Mouse (Mus musculus): ENCODE results near the gene Tenm4. TPM values are rescaled to one million over a fixed set of nuclear protein-coding genes. Genes with fewer than 3 reads are reported as not detected.

Gene Tenm4
- polyA plus RNA-seq, 1 experiment from 2014 or later: 28.1 TPM

DNA sequence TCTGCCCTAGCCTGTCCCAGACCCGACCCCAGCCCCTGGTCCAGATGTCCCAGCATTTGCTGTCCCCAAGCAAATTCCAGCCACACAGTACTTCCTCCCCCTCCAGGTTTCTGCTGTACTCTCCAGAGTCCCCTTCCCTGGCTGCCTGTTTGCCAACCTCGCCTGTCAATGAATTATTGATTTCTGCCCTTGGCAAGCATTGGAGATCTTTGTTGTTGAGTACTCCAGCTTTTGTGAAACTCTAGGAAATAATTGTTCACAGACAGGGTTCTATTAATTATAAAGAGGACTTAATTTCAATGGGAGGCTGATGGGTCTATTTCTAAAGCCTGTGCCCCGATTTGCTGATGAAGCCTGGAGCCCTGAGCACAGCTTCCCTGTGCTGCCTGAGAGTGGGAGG is 733.4 kb downstream of the Tenm4 start:
- H3K4me3 ChIP-seq (ENCODE audit: low read depth, low read length): no peak overlapping the region
- no peak for ATAC-seq (replicated peaks; ENCODE audit: insufficient number of reproducible peaks, low FRiP score, low TSS enrichment, low read depth)
- DNase-seq (ENCODE audit: low spot score): no peak
- H3K4me1 ChIP-seq (ENCODE audit: control insufficient read depth, insufficient read depth, low read length): no peaks in the 10 kb centered on the region
- H3K27ac ChIP-seq (replicated peaks; ENCODE audit: low read depth, low read length): no peak overlapping the region
- no peaks in the 10 kb centered on the region for H3K27me3 ChIP-seq (ENCODE audit: control insufficient read depth, insufficient read depth, low read length)
- H3K9ac ChIP-seq (replicated peaks; ENCODE audit: low read length): no peak overlapping the region
- H3K4me2 ChIP-seq (ENCODE audit: low read depth, low read length): no peak overlapping the region
- 45% methylated on average over 3 of the region's 3 CpGs for WGBS
- H3K9me3 ChIP-seq (replicated peaks; ENCODE audit: control insufficient read depth, low read length): no peaks in the 10 kb centered on the region
- H3K36me3 ChIP-seq (replicated peaks; ENCODE audit: control insufficient read depth, insufficient read depth, low read depth, low read length): no peaks in the 10 kb centered on the region

DNA sequence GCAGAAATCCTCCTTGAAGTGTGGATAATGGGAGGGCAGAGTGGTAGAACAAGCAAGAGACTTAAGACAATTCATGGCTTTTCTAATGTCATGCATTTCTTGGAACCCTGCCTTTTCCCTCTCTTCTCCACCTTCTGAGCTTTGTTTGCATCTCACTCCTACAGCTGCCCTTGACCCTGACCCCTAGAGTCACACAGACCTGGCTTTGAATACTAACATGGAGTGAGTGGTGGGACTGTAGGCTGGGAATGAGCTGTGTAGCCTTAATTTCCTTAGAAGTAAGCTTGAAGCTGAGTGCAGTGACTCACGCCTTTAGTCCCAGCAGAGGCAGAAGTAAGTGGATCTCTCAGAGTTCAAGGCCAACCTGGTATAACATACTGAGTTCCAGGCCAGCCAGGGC is 733.9 kb downstream of the Tenm4 start:
- H3K27ac ChIP-seq (replicated peaks; ENCODE audit: low read depth, low read length): no peak overlapping the region
- H3K9me3 ChIP-seq (replicated peaks; ENCODE audit: control insufficient read depth, low read length): no peaks in the 10 kb centered on the region
- DNase-seq (ENCODE audit: low spot score): no peak
- whole genome bisulfite sequencing: 72% methylated on average over 1 of the region's 1 CpGs
- no peaks in the 10 kb centered on the region for H3K27me3 ChIP-seq (ENCODE audit: control insufficient read depth, insufficient read depth, low read length)
- ATAC-seq (replicated peaks; ENCODE audit: insufficient number of reproducible peaks, low FRiP score, low TSS enrichment, low read depth): no peak
- H3K4me2 ChIP-seq (ENCODE audit: low read depth, low read length): no peak overlapping the region
- no peaks in the 10 kb centered on the region for H3K36me3 ChIP-seq (replicated peaks; ENCODE audit: control insufficient read depth, insufficient read depth, low read depth, low read length)
- H3K4me1 ChIP-seq (ENCODE audit: control insufficient read depth, insufficient read depth, low read length): no peaks in the 10 kb centered on the region
- H3K9ac ChIP-seq (replicated peaks; ENCODE audit: low read length): no peak overlapping the region
- H3K4me3 ChIP-seq (ENCODE audit: low read depth, low read length): no peak overlapping the region

DNA sequence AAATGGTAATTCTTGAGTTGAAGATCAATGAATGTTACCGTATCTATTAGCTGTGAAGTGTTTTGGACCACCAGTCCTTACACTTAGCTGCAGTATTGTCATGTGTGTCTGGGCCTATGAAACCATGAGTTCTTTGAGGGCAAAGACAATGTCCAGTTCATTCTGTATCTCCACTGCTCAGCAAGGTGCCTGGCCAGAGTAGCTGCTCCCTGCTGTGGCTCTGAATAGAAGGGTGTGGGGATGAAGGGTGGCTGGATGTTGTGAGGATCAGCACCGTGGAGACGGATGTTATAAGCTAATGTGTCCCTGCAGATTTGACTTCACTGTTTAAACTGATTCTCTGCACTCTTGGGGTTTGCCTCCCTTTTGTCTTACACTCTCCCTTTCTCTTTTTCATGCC is 734.4 kb downstream of the Tenm4 start:
- Histone ChIP-seq H3K27ac (replicated peaks; ENCODE audit: low read depth, low read length) (no peak overlapping the region), H3K9ac (replicated peaks; ENCODE audit: low read length) (no peak overlapping the region), H3K27me3 (ENCODE audit: control insufficient read depth, insufficient read depth, low read length) (no peaks in the 10 kb centered on the region), H3K4me3 (ENCODE audit: low read depth, low read length) (no peak overlapping the region), H3K4me1 (ENCODE audit: control insufficient read depth, insufficient read depth, low read length) (no peaks in the 10 kb centered on the region), H3K4me2 (ENCODE audit: low read depth, low read length) (no peak overlapping the region), H3K36me3 (replicated peaks; ENCODE audit: control insufficient read depth, insufficient read depth, low read depth, low read length) (no peaks in the 10 kb centered on the region), H3K9me3 (replicated peaks; ENCODE audit: control insufficient read depth, low read length) (no peaks in the 10 kb centered on the region)
- 91% methylated on average over 3 of the region's 3 CpGs for WGBS
- DNase-seq (ENCODE audit: low spot score): no peak
- ATAC-seq (replicated peaks; ENCODE audit: insufficient number of reproducible peaks, low FRiP score, low TSS enrichment, low read depth): no peak

DNA sequence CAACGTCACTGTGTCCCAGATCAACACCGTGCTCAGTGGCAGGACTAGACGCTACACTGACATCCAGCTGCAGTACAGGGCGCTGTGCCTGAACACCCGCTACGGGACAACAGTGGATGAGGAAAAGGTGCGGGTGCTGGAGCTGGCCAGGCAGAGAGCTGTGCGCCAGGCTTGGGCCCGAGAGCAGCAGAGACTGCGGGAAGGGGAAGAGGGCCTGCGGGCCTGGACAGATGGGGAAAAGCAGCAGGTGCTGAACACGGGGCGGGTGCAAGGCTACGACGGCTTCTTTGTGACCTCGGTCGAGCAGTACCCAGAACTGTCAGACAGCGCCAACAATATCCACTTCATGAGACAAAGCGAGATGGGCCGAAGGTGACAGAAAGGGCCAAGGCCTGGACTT is 735.2 kb downstream of the Tenm4 start:
- H3K9ac ChIP-seq (replicated peaks; ENCODE audit: low read length): no peak overlapping the region
- no peaks in the 10 kb centered on the region for H3K27me3 ChIP-seq (ENCODE audit: control insufficient read depth, insufficient read depth, low read length)
- no peak overlapping the region for H3K4me3 ChIP-seq (ENCODE audit: low read depth, low read length)
- 95% methylated on average over 20 of the region's 20 CpGs for WGBS
- no peaks in the 10 kb centered on the region for H3K4me1 ChIP-seq (ENCODE audit: control insufficient read depth, insufficient read depth, low read length)
- no peaks in the 10 kb centered on the region for H3K9me3 ChIP-seq (replicated peaks; ENCODE audit: control insufficient read depth, low read length)
- no peak overlapping the region for H3K27ac ChIP-seq (replicated peaks; ENCODE audit: low read depth, low read length)
- 0 out of 2 replicates have a peak, but pooled peaks have one; percentile 16 for ATAC-seq (replicated peaks; ENCODE audit: insufficient number of reproducible peaks, low FRiP score, low TSS enrichment, low read depth)
- no peak for DNase-seq (ENCODE audit: low spot score)
- no peaks in the 10 kb centered on the region for H3K36me3 ChIP-seq (replicated peaks; ENCODE audit: control insufficient read depth, insufficient read depth, low read depth, low read length)
- H3K4me2 ChIP-seq (ENCODE audit: low read depth, low read length): no peak overlapping the region

DNA sequence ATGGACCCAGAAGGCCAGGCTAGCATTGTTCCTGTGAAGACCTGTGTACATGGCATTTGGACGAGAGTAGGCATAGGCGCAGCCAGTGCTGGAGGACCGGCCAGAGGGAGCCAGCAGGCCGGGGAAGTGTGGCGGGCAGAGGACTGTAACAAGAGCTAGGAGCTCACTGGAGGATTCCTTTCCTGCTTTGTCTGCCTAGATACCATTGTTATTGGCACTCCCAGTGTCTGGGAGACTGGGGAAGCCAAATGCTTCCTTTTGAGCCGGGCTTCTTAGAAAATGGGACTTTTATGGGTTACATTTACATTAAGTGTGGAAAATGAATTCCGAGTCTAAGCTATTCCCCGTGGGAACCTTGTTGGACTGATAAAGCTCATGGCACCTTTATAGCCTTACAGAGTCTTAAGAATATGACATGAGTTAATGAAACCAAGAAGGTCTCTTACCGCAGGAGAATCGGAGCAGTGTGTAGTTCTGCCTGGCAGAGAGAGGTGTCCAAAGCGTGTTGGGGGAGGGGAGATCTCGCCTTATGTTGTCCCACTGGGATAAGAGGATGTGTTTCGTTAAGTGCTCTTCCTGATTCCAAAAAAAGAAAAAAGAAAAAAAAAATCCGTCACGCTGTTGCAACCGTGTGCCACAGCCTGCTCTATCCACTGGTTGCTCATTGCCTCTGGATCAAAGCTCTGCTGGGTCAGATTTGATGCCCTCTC is 737.1 kb downstream of the Tenm4 start:
- Histone ChIP-seq H3K4me2 (ENCODE audit: low read depth, low read length) (no peak overlapping the region), H3K9ac (replicated peaks; ENCODE audit: low read length) (no peak overlapping the region), H3K4me1 (ENCODE audit: control insufficient read depth, insufficient read depth, low read length) (peaks cover 3% of the 10 kb centered on the region; the same call in 1 of the 2 replicates), H3K36me3 (replicated peaks; ENCODE audit: control insufficient read depth, insufficient read depth, low read depth, low read length) (no peaks in the 10 kb centered on the region), H3K27me3 (ENCODE audit: control insufficient read depth, insufficient read depth, low read length) (no peaks in the 10 kb centered on the region), H3K27ac (replicated peaks; ENCODE audit: low read depth, low read length) (no peak overlapping the region), H3K4me3 (ENCODE audit: low read depth, low read length) (no peak overlapping the region), H3K9me3 (replicated peaks; ENCODE audit: control insufficient read depth, low read length) (no peaks in the 10 kb centered on the region)
- DNase-seq (ENCODE audit: low spot score) (no peak), ATAC-seq (replicated peaks; ENCODE audit: insufficient number of reproducible peaks, low FRiP score, low TSS enrichment, low read depth) (no peak)
- 62% methylated on average over 16 of the region's 16 CpGs for WGBS

DNA sequence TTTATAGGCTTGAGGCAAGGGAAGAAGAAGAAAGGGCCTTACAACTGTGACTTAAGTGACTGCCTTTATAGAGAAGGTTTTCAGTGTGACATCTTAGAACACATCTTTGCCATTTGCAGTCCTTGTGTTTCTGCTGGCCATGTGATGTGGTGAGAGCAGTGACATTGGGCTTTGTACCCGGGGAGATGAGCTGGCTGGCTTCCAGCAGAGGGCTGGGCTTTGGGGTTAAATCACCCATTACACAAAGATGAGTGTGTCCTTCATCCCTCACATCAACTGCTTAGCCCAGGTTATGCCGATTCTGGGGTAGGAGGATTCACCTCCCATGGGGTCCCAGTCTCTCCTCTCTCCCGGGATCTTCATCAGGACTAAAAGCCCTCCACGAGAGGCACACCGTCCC is 738.8 kb downstream of the Tenm4 start:
- Histone ChIP-seq H3K27ac (replicated peaks; ENCODE audit: low read depth, low read length) (no peak overlapping the region), H3K36me3 (replicated peaks; ENCODE audit: control insufficient read depth, insufficient read depth, low read depth, low read length) (no peaks in the 10 kb centered on the region), H3K27me3 (ENCODE audit: control insufficient read depth, insufficient read depth, low read length) (no peaks in the 10 kb centered on the region), H3K9me3 (replicated peaks; ENCODE audit: control insufficient read depth, low read length) (no peaks in the 10 kb centered on the region), H3K4me3 (ENCODE audit: low read depth, low read length) (no peak overlapping the region), H3K4me1 (ENCODE audit: control insufficient read depth, insufficient read depth, low read length) (peaks cover 3% of the 10 kb centered on the region; the same call in 1 of the 2 replicates), H3K9ac (replicated peaks; ENCODE audit: low read length) (no peak overlapping the region), H3K4me2 (ENCODE audit: low read depth, low read length) (no peak overlapping the region)
- ATAC-seq (replicated peaks; ENCODE audit: insufficient number of reproducible peaks, low FRiP score, low TSS enrichment, low read depth) (no peak), DNase-seq (ENCODE audit: low spot score) (no peak)
- WGBS: 85% methylated on average over 5 of the region's 5 CpGs

DNA sequence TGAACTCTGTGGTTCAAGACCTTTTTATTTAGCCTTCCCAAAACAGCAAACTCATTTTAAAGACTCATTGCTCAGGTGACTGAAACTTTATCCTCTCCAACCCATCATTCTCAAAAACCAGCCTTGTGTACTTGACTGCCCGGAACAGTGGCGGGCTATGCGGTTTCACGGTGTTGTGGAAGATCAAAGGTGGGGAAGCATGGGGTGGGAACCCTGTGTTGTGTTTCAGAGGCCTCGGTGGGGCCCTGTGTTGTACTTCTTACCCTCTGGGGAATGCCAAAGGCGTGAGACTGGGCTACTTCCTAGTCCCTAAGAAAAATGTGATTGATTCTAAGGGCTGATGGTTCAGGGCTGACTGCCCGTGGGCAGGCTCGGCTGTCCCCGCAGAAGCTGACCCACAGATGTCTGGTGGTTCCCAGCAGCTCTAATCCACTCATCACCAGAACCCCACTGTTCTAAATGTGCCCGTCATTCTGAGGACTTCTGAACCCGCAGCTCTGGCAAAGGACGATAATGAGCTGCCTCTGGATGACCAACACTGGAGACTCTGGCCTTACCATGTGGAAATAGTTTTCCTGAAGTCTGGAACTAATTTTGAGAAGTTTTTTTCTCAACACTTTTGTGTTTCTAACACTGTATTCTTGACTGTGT is 739.4 kb downstream of the Tenm4 start:
- ATAC-seq (replicated peaks; ENCODE audit: insufficient number of reproducible peaks, low FRiP score, low TSS enrichment, low read depth) (no peak), DNase-seq (ENCODE audit: low spot score) (peak; percentile 75)
- 23% methylated on average over 12 of the region's 12 CpGs for WGBS
- Histone ChIP-seq H3K27me3 (ENCODE audit: control insufficient read depth, insufficient read depth, low read length) (no peaks in the 10 kb centered on the region), H3K9me3 (replicated peaks; ENCODE audit: control insufficient read depth, low read length) (no peaks in the 10 kb centered on the region), H3K9ac (replicated peaks; ENCODE audit: low read length) (no peak overlapping the region), H3K36me3 (replicated peaks; ENCODE audit: control insufficient read depth, insufficient read depth, low read depth, low read length) (no peaks in the 10 kb centered on the region), H3K4me2 (ENCODE audit: low read depth, low read length) (no peak overlapping the region), H3K4me3 (ENCODE audit: low read depth, low read length) (no peak overlapping the region), H3K4me1 (ENCODE audit: control insufficient read depth, insufficient read depth, low read length) (peaks cover 3% of the 10 kb centered on the region; the same call in 1 of the 2 replicates), H3K27ac (replicated peaks; ENCODE audit: low read depth, low read length) (no peak overlapping the region)

DNA sequence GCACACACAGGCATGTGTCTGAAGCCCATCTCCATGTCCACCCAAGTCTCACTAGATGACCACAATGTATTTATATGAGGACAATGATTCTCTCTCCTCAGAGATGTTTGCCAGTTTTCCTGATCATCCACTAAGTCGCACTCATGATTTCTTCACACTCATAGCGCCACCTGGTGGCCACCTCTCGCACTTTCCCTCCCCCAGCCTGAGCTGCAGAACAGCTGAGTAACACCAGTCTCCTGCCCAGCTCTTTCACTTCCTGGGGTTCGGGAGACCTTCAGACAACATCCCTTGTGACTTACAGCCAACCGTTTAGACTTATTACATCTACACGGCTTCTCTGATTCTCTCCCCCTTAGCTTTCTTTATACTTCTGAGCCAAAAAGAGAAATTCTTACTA is 743.0 kb downstream of the Tenm4 start:
- Histone ChIP-seq H3K9ac (replicated peaks; ENCODE audit: low read length) (no peak overlapping the region), H3K27me3 (ENCODE audit: control insufficient read depth, insufficient read depth, low read length) (no peaks in the 10 kb centered on the region), H3K9me3 (replicated peaks; ENCODE audit: control insufficient read depth, low read length) (no peaks in the 10 kb centered on the region), H3K4me3 (ENCODE audit: low read depth, low read length) (no peak overlapping the region), H3K4me1 (ENCODE audit: control insufficient read depth, insufficient read depth, low read length) (peaks cover 3% of the 10 kb centered on the region; the same call in 1 of the 2 replicates), H3K4me2 (ENCODE audit: low read depth, low read length) (no peak overlapping the region), H3K36me3 (replicated peaks; ENCODE audit: control insufficient read depth, insufficient read depth, low read depth, low read length) (no peaks in the 10 kb centered on the region), H3K27ac (replicated peaks; ENCODE audit: low read depth, low read length) (no peak overlapping the region)
- ATAC-seq (replicated peaks; ENCODE audit: insufficient number of reproducible peaks, low FRiP score, low TSS enrichment, low read depth) (no peak), DNase-seq (ENCODE audit: low spot score) (peak; percentile 93)
- 7% methylated on average over 6 of the region's 6 CpGs for WGBS

Measured in embryonic facial prominence, embryonic 11.5 days (tissue).